Mouse (Mus musculus) CH12.LX (cell line): ENCODE results near the gene Tnfaip3. TPM values are rescaled to one million over a fixed set of nuclear protein-coding genes. Genes with fewer than 3 reads are reported as not detected.

Experiments used
- DNase-seq: peaks from one replicate; pipeline ENCODE4 v3.0.0-alpha.2; 2013; ENCODE audit errors: extremely low read depth
- H3K27ac ChIP-seq: 2 replicates; pipeline ENCODE4 v1.5.1; 2012; ENCODE audit warnings: low read depth, mild to moderate bottlenecking, control low read depth, moderate library complexity; ENCODE audit not compliant: insufficient read depth
- H3K27me3 ChIP-seq: replicated peaks from 2 replicates; pipeline ENCODE3; 2012; ENCODE audit warnings: inconsistent platforms
- H3K36me3 ChIP-seq, 2 experiments: replicated peaks in 1 of 2; 2 replicates each; pipeline versions ENCODE3 to v1.6.1; 2012; ENCODE audit warnings: inconsistent platforms in 1 of 2, low read length in 1 of 2, mild to moderate bottlenecking in 1 of 2, mixed read lengths in 1 of 2, moderate library complexity in 1 of 2; ENCODE audit not compliant: control insufficient read depth in 1 of 2, insufficient read depth in 1 of 2
- H3K4me1 ChIP-seq, 2 experiments: 2 replicates each; pipeline ENCODE4 v1.6.1; 2012; ENCODE audit warnings: inconsistent platforms in 1 of 2, moderate library complexity in 1 of 2; ENCODE audit not compliant: insufficient read depth in 2 of 2, control insufficient read depth in 1 of 2
- H3K4me2 ChIP-seq: 2 replicates; pipeline ENCODE4 v1.6.1; 2012; ENCODE audit warnings: low read depth, mild to moderate bottlenecking, control low read depth; ENCODE audit not compliant: poor library complexity, insufficient read depth, severe bottlenecking
- H3K4me3 ChIP-seq, 3 experiments: fragments of 150-350 bp in 1 of 3; sonication (generic) in 1 of 3; replicated peaks in 1 of 3; 2 replicates each; pipeline versions ENCODE3 to v1.5.1; 2011 to 2012; ENCODE audit warnings: low read depth in 2 of 3, low read length in 2 of 3, mild to moderate bottlenecking in 2 of 3, moderate library complexity in 2 of 3, control low read depth in 1 of 3, improper control_type of control experiment in 1 of 3, inconsistent platforms in 1 of 3, mixed read lengths in 1 of 3; ENCODE audit not compliant: poor library complexity in 1 of 3
- H3K79me2 ChIP-seq: replicated peaks from 2 replicates; pipeline ENCODE4 v1.6.1; 2012; ENCODE audit warnings: mild to moderate bottlenecking, moderate library complexity; ENCODE audit not compliant: control insufficient read depth, poor library complexity, insufficient read depth, severe bottlenecking; ENCODE audit errors: extremely low read depth
- H3K9ac ChIP-seq: 2 replicates; pipeline ENCODE4 v1.6.1; 2012; ENCODE audit warnings: low read depth, mild to moderate bottlenecking, control low read depth, moderate library complexity; ENCODE audit not compliant: insufficient read depth
- H3K9me3 ChIP-seq: replicated peaks from 2 replicates; pipeline ENCODE3; 2012; ENCODE audit warnings: low read length, inconsistent platforms, mixed read lengths
- BHLHE40 ChIP-seq: IDR thresholded peaks from 2 replicates; pipeline ENCODE4 v1.6.1; 2011; ENCODE audit warnings: mild to moderate bottlenecking, low read depth, low read length, improper control_type of control experiment
- CHD2 ChIP-seq: IDR thresholded peaks from 2 replicates; pipeline ENCODE4 v1.6.1; 2011; ENCODE audit warnings: low read length, improper control_type of control experiment
- EP300 ChIP-seq: IDR thresholded peaks from 2 replicates; pipeline ENCODE4 v1.6.1; 2011; ENCODE audit warnings: low read length, improper control_type of control experiment
- IRF4 ChIP-seq: IDR thresholded peaks from 2 replicates; pipeline ENCODE4 v1.6.1; 2014; ENCODE audit warnings: low read depth, mild to moderate bottlenecking, inconsistent platforms, low read length, improper control_type of control experiment
- MEF2A ChIP-seq: IDR thresholded peaks from 2 replicates; pipeline ENCODE4 v1.6.1; 2014; ENCODE audit warnings: low read depth, mild to moderate bottlenecking, inconsistent platforms, low read length, improper control_type of control experiment, borderline replicate concordance
- MYC ChIP-seq: IDR thresholded peaks from 2 replicates; pipeline ENCODE4 v1.6.1; 2011; ENCODE audit warnings: low read depth, mild to moderate bottlenecking, improper control_type of control experiment, low read length
- NRF1 ChIP-seq: IDR thresholded peaks from 2 replicates; pipeline ENCODE4 v1.6.1; 2014; ENCODE audit warnings: low read depth, mild to moderate bottlenecking, inconsistent platforms, low read length, improper control_type of control experiment, moderate library complexity
- PAX5 ChIP-seq: IDR thresholded peaks from 2 replicates; pipeline ENCODE4 v1.6.1; 2012; ENCODE audit warnings: low read length, inconsistent platforms, mixed read lengths
- RCOR1 ChIP-seq: conservative IDR thresholded peaks from 2 replicates; pipeline ENCODE4 v1.6.1; 2012; ENCODE audit warnings: low read depth, mild to moderate bottlenecking, inconsistent platforms, low read length, improper control_type of control experiment
- SIN3A ChIP-seq: IDR thresholded peaks from 2 replicates; pipeline ENCODE4 v1.6.1; 2012; ENCODE audit warnings: low read length, improper control_type of control experiment, inconsistent platforms
- USF1 ChIP-seq: IDR thresholded peaks from 2 replicates; pipeline ENCODE4 v1.6.1; 2014; ENCODE audit warnings: low read depth, mild to moderate bottlenecking, inconsistent platforms, low read length, improper control_type of control experiment
- USF2 ChIP-seq: conservative IDR thresholded peaks from 2 replicates; pipeline ENCODE4 v1.6.1; 2011; ENCODE audit warnings: low read depth, low read length, improper control_type of control experiment
- ZC3H11A ChIP-seq: IDR thresholded peaks from 2 replicates; pipeline ENCODE4 v1.6.1; 2012; ENCODE audit warnings: low read depth, mild to moderate bottlenecking, inconsistent platforms, low read length, improper control_type of control experiment
- dilution Hi-C: fragments of 300-500 bp; cut with MboI; formaldehyde crosslinking; loops from 2 replicates; pipeline ENCODE4 v1.14.3; 2020; ENCODE audit warnings: low sequenced_read_pairs; ENCODE audit not compliant: extremely low pct_unique_long_range_greater_than_20kb, extremely low pct_ligation_motif_present
- in situ Hi-C: fragments of 300-500 bp; cut with MboI; formaldehyde crosslinking; loops from 3 replicates; pipeline ENCODE4 v1.14.3; 2019; ENCODE audit warnings: low sequenced_read_pairs, low pct_ligation_motif_present, low pct_unique_long_range_greater_than_20kb, mixed read lengths
- polyA plus RNA-seq: library from polyadenylated mRNA; unstranded; fragments of >175 nt; gene quantifications from 2 replicates; pipeline ENCODE4 v1.2.1, GENCODE M21; 2012; ENCODE audit warnings: low read depth; ENCODE audit not compliant: insufficient read length
- total RNA-seq, 2 experiments: library from RNA; depleted of rRNA; stranded (reverse); fragments of 300-350 nt in 1 of 2; fragments of >200 nt in 1 of 2; gene quantifications; 2 replicates each; pipeline ENCODE4 v1.2.3; 2012 to 2014

Tnfaip3 gene
- total and polyA plus RNA-seq, 3 experiments = 24.6 to 95.3 (median 51.7) TPM

- in situ Hi-C loops (no loop called here), dilution Hi-C loops (no loop called here)
- no peaks in the 10 kb centered on the region for H3K9me3 ChIP-seq
- H3K4me2 ChIP-seq = peak overlapping the region; percentile 12
- no peak for DNase-seq
- no peaks in the 10 kb centered on the region for H3K36me3 ChIP-seq
- H3K4me1 ChIP-seq = peaks cover 16 to 40% of the 10 kb centered on the region in 2 experiments
- H3K4me3 ChIP-seq = no peak overlapping the region
- H3K9ac ChIP-seq = peak overlapping the region; percentile 21; the same call in 1 of the 2 replicates
- no peaks in the 10 kb centered on the region for H3K27me3 ChIP-seq
- H3K79me2 ChIP-seq = no peaks in the 10 kb centered on the region
- no peak overlapping the region for H3K27ac ChIP-seq
- no peak for TF ChIP-seq PAX5
- no peak for TF ChIP-seq MYC
- TF ChIP-seq SIN3A = no peak
- TF ChIP-seq BHLHE40 = no peak
- no peak for TF ChIP-seq CHD2
- TF ChIP-seq IRF4 = no peak
- no peak for TF ChIP-seq MEF2A
- no peak for TF ChIP-seq ZC3H11A
- TF ChIP-seq, all 38 proteins: peak for 0
Measured at GRCm38 (mm10) chr10:19061201-19061600, 45.7 kb upstream of the Tnfaip3 start.

- DNase-seq = no peak
- no peak overlapping the region for H3K27ac ChIP-seq
- no peak overlapping the region for H3K4me2 ChIP-seq
- no peak overlapping the region for H3K4me3 ChIP-seq
- in situ Hi-C loops (no loop called here), dilution Hi-C loops (no loop called here)
- H3K9ac ChIP-seq = no peak overlapping the region; the same call in 1 of the 2 replicates
- no peaks in the 10 kb centered on the region for H3K9me3 ChIP-seq
- H3K79me2 ChIP-seq = no peaks in the 10 kb centered on the region
- TF ChIP-seq MEF2A (peak; percentile 70; the same call in 1 of the 2 replicates), RCOR1 (0 out of 2 replicates have a peak, but pooled peaks have one; percentile 22), EP300 (peak; percentile 37; the same call in 1 of the 2 replicates), SIN3A (no peak; the same call in 1 of the 2 replicates), NRF1 (no peak), USF1 (peak; percentile 35; the same call in 1 of the 2 replicates), USF2 (peak; percentile 33; the same call in 1 of the 2 replicates), BHLHE40 (peak; percentile 43)
- H3K36me3 ChIP-seq = no peaks in the 10 kb centered on the region
- peaks cover 5 to 7% of the 10 kb centered on the region in 2 experiments; a peak in 3 of 4 replicates for H3K4me1 ChIP-seq
- H3K27me3 ChIP-seq = no peaks in the 10 kb centered on the region
Measured at GRCm38 (mm10) chr10:19053524-19053923, 38.1 kb upstream of the Tnfaip3 start.

- TF ChIP-seq IRF4 = no peak
- peaks cover 0 to 2% of the 10 kb centered on the region in 2 experiments for H3K36me3 ChIP-seq
- no peak overlapping the region for H3K4me3 ChIP-seq
- H3K79me2 ChIP-seq = no peaks in the 10 kb centered on the region; the same call in 1 of the 2 replicates
- in situ Hi-C loops = no loop called here
- peak overlapping the region; percentile 51; the same call in 1 of the 2 replicates for H3K4me2 ChIP-seq
- peak; percentile 53 for DNase-seq
- H3K4me1 ChIP-seq = peaks cover 14 to 45% of the 10 kb centered on the region in 2 experiments
- peak overlapping the region; percentile 13; the same call in 1 of the 2 replicates for H3K9ac ChIP-seq
- no peaks in the 10 kb centered on the region for H3K27me3 ChIP-seq
- no peak overlapping the region; the same call in 1 of the 2 replicates for H3K27ac ChIP-seq
- no peaks in the 10 kb centered on the region for H3K9me3 ChIP-seq
- dilution Hi-C loops = no loop called here
Measured at GRCm38 (mm10) chr10:19045986-19046385, 30.5 kb upstream of the Tnfaip3 start.
